Mouse (Mus musculus): ENCODE measurements around the gene Rbpjl.

DNA sequence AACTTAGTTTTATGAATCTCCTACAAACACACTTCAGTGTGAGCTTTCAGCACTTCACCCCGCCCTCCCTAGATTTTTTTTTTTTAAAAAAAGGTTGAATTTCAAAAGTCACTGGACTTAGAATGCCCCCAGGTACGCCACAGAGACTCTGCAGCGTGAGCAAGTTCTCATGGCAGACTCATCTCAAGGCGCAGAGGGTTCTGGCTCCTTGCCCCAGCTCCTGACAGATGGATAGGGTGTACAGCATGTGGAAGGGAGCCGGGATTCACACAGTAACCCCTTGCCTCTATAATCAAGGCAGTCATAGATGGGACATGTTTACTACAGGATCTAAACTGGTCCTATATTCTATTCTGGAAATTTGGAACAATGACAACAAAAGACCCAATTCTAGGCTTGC lies 22.5 kb downstream of the Rbpjl start:
- no peak for TF ChIP-seq CTCF (IDR thresholded peaks at IDR 0.05; ENCODE audit: low read depth, low read length)
- TF ChIP-seq POLR2AphosphoS5 (IDR thresholded peaks at IDR 0.05; ENCODE audit: insufficient replicate concordance, low read depth, low read length) = no peak
- TF ChIP-seq TAL1 (conservative IDR thresholded peaks at IDR 0.05; ENCODE audit: low read depth, low read length) = no peak
- TF ChIP-seq GATA2 (IDR thresholded peaks at IDR 0.05; ENCODE audit: borderline replicate concordance, low read depth, low read length) = no peak
- TF ChIP-seq GATA1 (IDR thresholded peaks at IDR 0.05; ENCODE audit: borderline replicate concordance, low read length) = no peak

Data from G1E (cell line).